Mouse (Mus musculus) forebrain, embryonic 16.5 days (tissue): ENCODE data around the gene Hsd17b3. TPM values are rescaled to one million over a fixed set of nuclear protein-coding genes. Genes with fewer than 3 reads are reported as not detected.

Experiments used
- ATAC-seq: fragments of 200-750 bp; cut with Nextera tagmentation; 2 replicates; pipeline ENCODE4 v1.8.0; 2017; ENCODE audit warnings: mild to moderate bottlenecking, moderate library complexity
- H3K27ac ChIP-seq: fragments of 300-500 bp; sonication (generic); 2 replicates; pipeline ENCODE4 v1.5.1; 2014; ENCODE audit warnings: low read length, control low read depth
- H3K27me3 ChIP-seq: fragments of 300-500 bp; sonication (generic); replicated peaks from 2 replicates; pipeline ENCODE4 v1.6.1; 2014; ENCODE audit warnings: low read length; ENCODE audit not compliant: control insufficient read depth, insufficient read depth
- H3K36me3 ChIP-seq: fragments of 300-500 bp; sonication (generic); 2 replicates; pipeline ENCODE4 v1.6.1; 2014; ENCODE audit not compliant: control insufficient read depth, insufficient read depth
- H3K4me1 ChIP-seq: fragments of 300-500 bp; sonication (generic); replicated peaks from 2 replicates; pipeline ENCODE4 v1.6.1; 2014; ENCODE audit warnings: low read length; ENCODE audit not compliant: control insufficient read depth, insufficient read depth
- H3K4me2 ChIP-seq: fragments of 300-500 bp; sonication (generic); 2 replicates; pipeline ENCODE4 v1.6.1; 2014; ENCODE audit warnings: mild to moderate bottlenecking, low read length, control low read depth
- H3K4me3 ChIP-seq: fragments of 300-500 bp; sonication (generic); replicated peaks from 2 replicates; pipeline ENCODE4 v1.5.1; 2014; ENCODE audit warnings: mild to moderate bottlenecking, low read length, control low read depth
- H3K9ac ChIP-seq: fragments of 300-500 bp; sonication (generic); replicated peaks from 2 replicates; pipeline ENCODE4 v1.6.1; 2014; ENCODE audit warnings: low read depth, low read length, control low read depth
- H3K9me3 ChIP-seq: fragments of 300-500 bp; sonication (generic); 2 replicates; pipeline ENCODE4 v1.6.1; 2016; ENCODE audit warnings: low read length; ENCODE audit not compliant: control insufficient read depth
- WGBS: fragments of 180-500 bp; shearing (Covaris S2); extraction: QIAGEN DNeasy Blood & Tissue Kit; methylation state at CpG from one replicate; pipeline ENCODE4 v1.1.7; 2014; 5-methylcytosine and 5-hydroxymethylcytosine counted together
- polyA plus RNA-seq: library from polyadenylated mRNA; unstranded; fragments of >200 nt; fragmentation: Nextera tagmentation; extraction: Ambion mirVana; gene quantifications from 2 replicates; pipeline ENCODE4 v1.2.1, GENCODE M21; 2015

Gene Hsd17b3
- polyA plus RNA-seq, 1 experiment from 2014 or later = not detected

DNA sequence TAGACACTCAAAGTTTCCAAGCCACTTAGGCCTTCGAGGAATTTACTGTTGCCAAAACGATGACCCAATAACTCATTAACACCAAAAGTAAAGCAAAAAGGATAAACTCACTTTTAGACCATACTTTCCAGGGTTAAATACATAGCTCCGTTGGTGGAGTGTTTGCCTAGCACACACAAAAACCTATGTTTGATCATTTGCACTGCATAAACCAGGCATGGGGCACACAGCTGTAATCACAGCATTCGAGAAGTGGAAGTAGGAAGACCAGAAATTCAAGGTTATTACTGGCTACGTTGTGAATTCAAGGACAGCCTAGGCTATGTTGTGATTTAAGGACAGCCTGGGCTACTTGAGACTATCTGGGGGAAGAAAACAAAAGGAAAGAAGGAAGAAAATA lies 1.2 kb upstream of the Hsd17b3 start:
- no peaks in the 10 kb centered on the region for H3K4me1 ChIP-seq
- 88% methylated on average over 5 of the region's 5 CpGs for whole genome bisulfite sequencing
- H3K27ac ChIP-seq = no peak overlapping the region

DNA sequence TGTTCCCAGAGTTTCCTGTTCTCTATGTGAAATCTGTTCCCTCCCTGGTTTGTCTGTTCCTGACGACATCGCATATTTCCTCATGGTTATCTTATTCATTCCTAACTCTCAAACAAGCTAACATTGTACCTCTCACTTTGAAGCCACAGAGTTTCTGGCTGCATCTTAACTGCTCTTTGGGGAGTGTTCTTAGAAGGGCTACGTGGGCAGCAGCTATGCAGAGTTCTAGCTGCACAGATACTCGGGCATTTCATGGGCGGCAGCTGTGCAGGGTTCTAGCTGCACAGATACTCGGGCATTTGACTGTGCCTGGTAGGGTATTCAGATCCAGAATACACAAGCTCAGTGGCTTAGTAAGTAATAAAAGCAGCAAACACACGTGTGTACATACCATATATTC lies 973 bp downstream of the Hsd17b3 start:
- H3K4me2 ChIP-seq = no peak overlapping the region
- no peak overlapping the region for H3K27ac ChIP-seq
- no peak for ATAC-seq
- no peak overlapping the region for H3K4me3 ChIP-seq
- H3K36me3 ChIP-seq = no peaks in the 10 kb centered on the region
- H3K9me3 ChIP-seq = no peaks in the 10 kb centered on the region
- no peaks in the 10 kb centered on the region for H3K27me3 ChIP-seq
- H3K4me1 ChIP-seq = no peaks in the 10 kb centered on the region
- no peak overlapping the region for H3K9ac ChIP-seq
- WGBS = 87% methylated on average over 7 of the region's 7 CpGs

More for the DNA sequence above, 1.2 kb upstream of the Hsd17b3 start:
- no peaks in the 10 kb centered on the region for H3K9me3 ChIP-seq
- no peak overlapping the region for H3K4me2 ChIP-seq
- H3K9ac ChIP-seq = no peak overlapping the region
- H3K36me3 ChIP-seq = no peaks in the 10 kb centered on the region
- no peak for ATAC-seq
- H3K4me3 ChIP-seq = no peak overlapping the region
- H3K27me3 ChIP-seq = no peaks in the 10 kb centered on the region

DNA sequence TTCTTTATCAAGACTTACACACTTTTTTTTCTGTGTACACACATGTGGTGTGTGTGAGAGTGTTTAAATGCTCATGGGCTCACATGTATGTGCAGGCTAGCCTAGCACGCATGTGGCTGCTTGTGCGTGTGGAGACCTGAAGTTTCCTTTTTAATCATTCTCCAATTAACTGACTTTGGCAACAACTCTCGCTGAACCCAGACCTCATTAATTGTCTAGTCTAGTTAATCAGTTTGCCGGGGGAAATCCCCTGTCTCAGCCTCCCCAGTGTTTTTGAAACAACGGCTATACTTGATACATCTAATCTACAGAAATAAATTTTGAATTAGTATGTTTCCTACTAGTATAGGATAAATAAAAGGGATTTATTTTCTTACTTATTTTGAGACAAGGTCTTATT lies 3.0 kb downstream of the Hsd17b3 start:
- no peaks in the 10 kb centered on the region for H3K9me3 ChIP-seq
- no peaks in the 10 kb centered on the region for H3K27me3 ChIP-seq
- H3K36me3 ChIP-seq = no peaks in the 10 kb centered on the region
- 67% methylated on average over 5 of the region's 5 CpGs for WGBS
- no peak for ATAC-seq
- H3K4me1 ChIP-seq = peaks cover 6% of the 10 kb centered on the region
- no peak overlapping the region for H3K9ac ChIP-seq
- H3K27ac ChIP-seq = no peak overlapping the region
- H3K4me2 ChIP-seq = no peak overlapping the region
- no peak overlapping the region for H3K4me3 ChIP-seq

DNA sequence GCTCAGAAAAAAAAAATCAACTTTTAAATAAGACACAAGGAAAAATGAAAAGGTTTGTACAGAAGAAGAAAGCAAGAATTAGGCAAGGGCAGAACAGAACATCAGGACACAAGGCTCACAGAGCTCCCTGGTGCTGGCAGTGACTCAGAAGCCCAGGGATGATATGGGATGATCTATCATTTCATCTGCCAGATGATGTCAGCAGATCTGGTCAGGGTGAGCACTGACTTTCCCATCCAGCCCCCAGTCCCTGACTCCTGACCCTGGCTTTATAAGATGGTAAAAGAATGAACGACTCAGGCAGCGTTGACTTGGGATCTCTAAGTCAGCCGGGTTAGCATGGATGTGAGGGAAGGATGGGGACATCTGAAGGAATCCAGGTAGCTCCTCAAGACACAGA lies 5.7 kb downstream of the Hsd17b3 start:
- Histone ChIP-seq H3K4me1 (peaks cover 6% of the 10 kb centered on the region), H3K36me3 (no peaks in the 10 kb centered on the region), H3K27ac (no peak overlapping the region), H3K27me3 (no peaks in the 10 kb centered on the region), H3K9ac (no peak overlapping the region), H3K9me3 (no peaks in the 10 kb centered on the region), H3K4me3 (no peak overlapping the region), H3K4me2 (no peak overlapping the region)
- ATAC-seq = no peak
- WGBS = 91% methylated on average over 3 of the region's 3 CpGs

DNA sequence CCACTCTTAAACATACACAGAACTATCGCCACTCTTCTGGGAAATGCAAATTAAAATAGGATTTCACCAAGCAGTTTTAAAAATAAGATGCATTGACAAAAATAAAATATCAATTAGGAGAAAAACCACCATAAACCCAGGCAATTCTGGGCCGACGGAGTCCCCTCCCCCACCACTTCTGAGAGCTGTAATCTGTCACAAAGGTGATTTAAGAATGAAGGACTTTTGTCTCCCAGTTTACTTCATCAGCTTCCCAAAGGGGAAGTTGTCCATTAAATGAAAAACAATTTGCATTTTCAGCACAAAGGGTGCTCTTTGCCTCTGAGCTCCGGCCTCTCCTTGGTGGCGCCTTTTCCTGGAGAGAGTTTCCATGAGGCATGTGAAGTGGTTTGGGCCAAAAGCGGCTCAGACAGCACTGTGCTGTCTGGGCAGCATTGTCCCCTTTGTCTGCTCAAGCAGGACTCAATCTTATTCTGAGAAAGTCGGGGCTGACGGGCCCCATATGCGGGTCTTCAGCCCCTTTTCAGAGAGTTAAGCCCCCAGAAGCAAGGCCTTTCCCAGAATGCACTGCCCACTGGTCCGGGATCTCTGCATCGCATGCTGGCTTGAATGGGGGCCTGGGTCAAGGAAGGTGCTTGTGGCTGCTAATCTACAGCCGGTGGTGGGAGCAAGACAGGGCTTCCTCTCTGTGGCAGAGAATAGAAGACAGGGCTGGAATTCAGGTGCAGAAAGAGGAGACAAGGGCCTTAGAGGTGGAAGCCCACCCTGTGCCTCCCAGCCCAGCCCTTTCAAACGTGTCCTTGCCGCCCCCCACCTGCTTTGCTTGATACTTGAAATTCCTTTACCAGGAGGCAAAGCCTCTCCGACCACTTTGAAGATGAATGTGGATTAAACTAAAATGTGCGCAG lies 7.8 kb downstream of the Hsd17b3 start:
- WGBS = 10% methylated on average over 16 of the region's 16 CpGs
- ATAC-seq = peak; percentile 80
- peak overlapping the region; percentile 15; the same call in 1 of the 2 replicates for H3K9ac ChIP-seq
- H3K27ac ChIP-seq = no peak overlapping the region
- no peak overlapping the region for H3K4me2 ChIP-seq
- no peaks in the 10 kb centered on the region for H3K9me3 ChIP-seq
- no peak overlapping the region for H3K4me3 ChIP-seq
- peaks cover 6% of the 10 kb centered on the region for H3K4me1 ChIP-seq
- H3K36me3 ChIP-seq = no peaks in the 10 kb centered on the region
- H3K27me3 ChIP-seq = no peaks in the 10 kb centered on the region

DNA sequence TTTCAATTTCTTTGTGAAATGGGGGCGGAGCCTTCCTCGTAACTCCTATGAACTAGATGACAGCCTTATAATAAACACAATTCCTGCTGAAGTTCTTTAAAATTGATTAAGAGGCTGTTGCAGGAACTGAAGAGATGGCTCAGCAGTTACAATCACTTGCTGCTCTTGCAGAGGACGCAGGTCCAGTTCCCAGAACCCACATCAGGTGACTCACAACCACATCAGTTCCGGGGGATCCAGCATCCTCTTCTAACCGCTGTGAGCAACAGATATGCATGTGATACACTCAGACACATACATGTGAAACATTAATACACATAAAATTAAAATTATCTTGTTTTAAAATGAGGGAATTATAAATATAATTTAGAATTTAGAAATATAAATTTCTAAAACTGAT lies 11.4 kb downstream of the Hsd17b3 start:
- Histone ChIP-seq H3K27me3 (no peaks in the 10 kb centered on the region), H3K36me3 (no peaks in the 10 kb centered on the region), H3K4me3 (no peak overlapping the region), H3K4me2 (no peak overlapping the region), H3K9me3 (no peaks in the 10 kb centered on the region), H3K4me1 (peaks cover 6% of the 10 kb centered on the region), H3K27ac (no peak overlapping the region), H3K9ac (no peak overlapping the region)
- ATAC-seq = no peak
- WGBS = 89% methylated on average over 5 of the region's 5 CpGs

DNA sequence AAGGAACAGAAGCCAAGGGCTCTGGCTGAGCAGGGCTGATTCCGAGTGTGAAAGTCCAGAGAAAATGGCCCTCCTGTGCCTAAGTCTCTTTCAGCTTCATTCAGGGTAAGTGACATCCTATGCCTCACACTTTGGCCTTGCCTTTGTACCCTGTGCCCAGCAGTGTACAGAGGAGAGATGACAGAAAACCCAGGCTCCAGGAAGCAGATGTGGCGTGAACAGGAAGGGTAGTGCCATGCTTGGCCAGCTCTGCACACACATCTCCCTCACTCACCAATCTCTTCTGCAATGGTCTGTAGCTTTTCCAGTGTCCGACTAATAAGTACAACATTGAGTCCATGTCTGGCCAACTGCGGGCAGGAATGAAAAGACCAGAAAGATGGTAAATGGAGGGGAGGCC lies 13.0 kb downstream of the Hsd17b3 start:
- WGBS = 87% methylated on average over 4 of the region's 4 CpGs
- Histone ChIP-seq H3K27me3 (no peaks in the 10 kb centered on the region), H3K4me3 (no peak overlapping the region), H3K9me3 (no peaks in the 10 kb centered on the region), H3K4me2 (no peak overlapping the region), H3K27ac (no peak overlapping the region), H3K4me1 (no peaks in the 10 kb centered on the region; the same call in 1 of the 2 replicates), H3K9ac (no peak overlapping the region), H3K36me3 (no peaks in the 10 kb centered on the region)
- no peak for ATAC-seq

DNA sequence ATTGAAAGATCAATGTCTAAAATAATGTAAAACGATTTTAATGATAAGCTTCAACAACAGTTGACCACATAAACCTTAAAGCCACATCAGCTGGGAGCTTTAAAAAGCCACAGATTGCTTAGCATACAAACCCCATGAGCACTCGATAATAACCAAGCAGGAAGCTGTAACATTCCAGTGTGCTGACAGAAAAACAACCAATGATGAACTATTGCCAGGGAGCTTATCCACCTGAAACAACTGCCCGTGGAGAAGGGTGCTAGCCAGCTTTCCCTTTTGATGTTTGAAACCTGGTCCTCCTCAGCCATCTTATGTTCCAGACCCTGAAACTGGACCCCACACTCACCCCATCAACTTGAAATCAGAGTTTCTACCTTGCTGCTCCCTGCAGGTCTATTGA lies 22.4 kb downstream of the Hsd17b3 start:
- Histone ChIP-seq H3K4me2 (no peak overlapping the region), H3K4me1 (no peaks in the 10 kb centered on the region), H3K36me3 (no peaks in the 10 kb centered on the region), H3K27me3 (no peaks in the 10 kb centered on the region), H3K4me3 (no peak overlapping the region), H3K9ac (no peak overlapping the region), H3K9me3 (no peaks in the 10 kb centered on the region), H3K27ac (no peak overlapping the region)
- ATAC-seq = no peak
- WGBS = 74% methylated on average over 3 of the region's 3 CpGs

DNA sequence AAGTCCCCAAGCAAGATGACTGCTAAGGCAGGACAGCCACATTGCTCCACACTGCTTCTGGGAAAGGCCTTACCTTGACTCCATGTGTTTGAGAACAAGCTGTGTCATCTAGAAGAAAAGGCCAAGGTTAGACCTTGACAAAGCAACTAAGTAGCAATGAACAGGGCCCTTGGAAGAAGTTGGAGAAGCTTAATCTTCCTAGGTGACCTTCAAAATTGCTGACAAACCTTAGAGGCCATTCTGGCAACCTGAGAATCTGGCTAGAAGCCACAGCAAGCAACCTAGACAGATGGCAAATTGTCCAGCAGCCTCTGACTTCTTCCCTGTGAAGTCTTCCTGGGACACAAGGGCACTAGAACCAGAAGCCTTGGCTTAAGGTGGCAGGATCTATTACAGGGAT lies 24.8 kb downstream of the Hsd17b3 start:
- no peak overlapping the region for H3K4me3 ChIP-seq
- no peaks in the 10 kb centered on the region for H3K9me3 ChIP-seq
- no peak overlapping the region for H3K9ac ChIP-seq
- H3K27me3 ChIP-seq = no peaks in the 10 kb centered on the region
- H3K36me3 ChIP-seq = no peaks in the 10 kb centered on the region
- H3K4me2 ChIP-seq = no peak overlapping the region
- H3K4me1 ChIP-seq = no peaks in the 10 kb centered on the region
- no peak for ATAC-seq
- no peak overlapping the region for H3K27ac ChIP-seq
